Mouse (Mus musculus) lung, adult 2 months (tissue): ENCODE measurements around the gene Thsd4. TPM values are rescaled to one million over a fixed set of nuclear protein-coding genes. Genes with fewer than 3 reads are reported as not detected.
"Not testable (repeated sequence)": the region's sequence is repeated elsewhere in the genome, so short reads cannot be mapped to it uniquely, and the experiment has no call there.

Experiments
- DNase-seq: peaks from one replicate; pipeline ENCODE4 v3.0.0; 2022
- H3K4me1 ChIP-seq: fragments of 200-500 bp; 2 replicates; pipeline ENCODE4 v1.6.1; 2011; ENCODE audit warnings: low read length; ENCODE audit not compliant: control insufficient read depth, insufficient read depth
- H3K4me3 ChIP-seq: fragments of 200-500 bp; replicated peaks from 2 replicates; pipeline ENCODE3; 2011; ENCODE audit warnings: low read depth, mild to moderate bottlenecking, control low read depth, low read length; ENCODE audit errors: extremely low read depth
- CTCF ChIP-seq: fragments of 200-500 bp; IDR thresholded peaks from 2 replicates; pipeline ENCODE4 v1.5.1; 2011; ENCODE audit warnings: mild to moderate bottlenecking, low read length, control low read depth; ENCODE audit not compliant: insufficient read depth
- POLR2A ChIP-seq: fragments of 200-500 bp; IDR thresholded peaks from 2 replicates; pipeline ENCODE4 v1.6.1; 2011; ENCODE audit warnings: low read depth, mild to moderate bottlenecking, control low read depth, low read length, borderline replicate concordance; ENCODE audit errors: extremely low read depth
- WGBS: fragments of 180-500 bp; shearing (Covaris S2); methylation state at CpG from one replicate; pipeline ENCODE4 v1.1.7; 2018; 5-methylcytosine and 5-hydroxymethylcytosine counted together
- polyA plus RNA-seq: library from polyadenylated mRNA; depleted of rRNA; stranded (reverse); fragments of >200 nt; gene quantifications from 2 replicates; pipeline ENCODE4 v1.2.3, GENCODE M21; 2012

The Thsd4 gene
- polyA plus RNA-seq, 1 experiment = 27.2 TPM

GRCm38 (mm10) chr9:60176311-60176710, 345.5 kb downstream of the Thsd4 start:
- no peak overlapping the region for H3K4me3 ChIP-seq
- WGBS = 62% methylated on average over 3 of the region's 3 CpGs
- no peak for DNase-seq
- H3K4me1 ChIP-seq = no peaks in the 10 kb centered on the region
- TF ChIP-seq POLR2A = no peak
- TF ChIP-seq CTCF = no peak

- 50% methylated on average over 9 of the region's 9 CpGs for WGBS
- DNase-seq, H3K4me3 ChIP-seq, H3K4me1 ChIP-seq: not testable (repeated sequence)
These were observed 349.3 kb downstream of the Thsd4 start for GRCm38 (mm10) chr9:60172459-60173060.

DNA sequence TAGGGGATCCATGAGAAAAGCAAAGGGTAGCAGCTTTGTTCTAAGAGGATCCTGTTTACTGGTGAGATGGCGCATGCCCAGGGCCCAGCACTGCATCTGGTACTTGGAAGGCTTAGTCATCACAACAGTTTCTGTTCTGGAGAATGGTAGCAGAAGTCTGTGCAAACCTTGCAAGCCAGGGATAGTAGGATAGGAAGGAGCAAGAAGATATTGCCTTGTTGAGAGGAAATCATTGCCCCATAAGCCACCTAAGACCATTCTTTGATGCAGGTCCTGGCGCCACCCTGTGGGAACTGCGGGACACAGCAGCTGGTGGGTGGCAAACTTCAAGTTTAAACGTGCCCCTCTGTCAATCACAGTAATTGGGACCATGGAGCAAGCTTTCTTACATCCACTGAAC, 354.9 kb downstream of the Thsd4 start:
- H3K4me1 ChIP-seq = no peaks in the 10 kb centered on the region
- WGBS = 78% methylated on average over 4 of the region's 4 CpGs
- TF ChIP-seq CTCF (peak; percentile 28; the same call in 1 of the 2 replicates), POLR2A (no peak)
- no peak overlapping the region for H3K4me3 ChIP-seq
- DNase-seq = no peak

- no peaks in the 10 kb centered on the region for H3K4me1 ChIP-seq
- no peak for DNase-seq
- 22% methylated on average over 5 of the region's 5 CpGs for WGBS
- no peak overlapping the region for H3K4me3 ChIP-seq
- TF ChIP-seq POLR2A = no peak
- no peak for TF ChIP-seq CTCF
These were observed 361.0 kb downstream of the Thsd4 start for GRCm38 (mm10) chr9:60160855-60161254.

DNA sequence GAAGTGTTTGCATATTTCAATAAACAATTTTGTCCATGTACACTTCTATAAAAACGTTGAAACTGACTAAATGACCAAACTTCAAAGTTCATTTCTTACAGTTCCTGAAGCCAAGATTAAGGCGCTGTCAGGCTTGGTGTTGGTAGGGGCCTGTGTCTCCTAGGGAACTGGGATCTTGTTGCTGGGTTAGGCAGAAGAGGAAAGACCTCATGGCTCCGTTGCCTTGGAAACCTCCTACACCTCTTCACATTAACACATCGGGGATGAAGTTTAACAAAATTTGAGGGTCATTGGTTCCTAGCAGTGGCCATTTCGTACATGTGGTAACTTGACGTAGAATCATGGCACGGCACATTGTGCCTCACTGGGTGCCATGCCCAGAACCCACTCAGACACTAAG, 361.7 kb downstream of the Thsd4 start:
- DNase-seq = no peak
- no peak for TF ChIP-seq CTCF
- TF ChIP-seq POLR2A = no peak
- H3K4me3 ChIP-seq = no peak overlapping the region
- H3K4me1 ChIP-seq = no peaks in the 10 kb centered on the region
- WGBS = 72% methylated on average over 7 of the region's 7 CpGs

DNA sequence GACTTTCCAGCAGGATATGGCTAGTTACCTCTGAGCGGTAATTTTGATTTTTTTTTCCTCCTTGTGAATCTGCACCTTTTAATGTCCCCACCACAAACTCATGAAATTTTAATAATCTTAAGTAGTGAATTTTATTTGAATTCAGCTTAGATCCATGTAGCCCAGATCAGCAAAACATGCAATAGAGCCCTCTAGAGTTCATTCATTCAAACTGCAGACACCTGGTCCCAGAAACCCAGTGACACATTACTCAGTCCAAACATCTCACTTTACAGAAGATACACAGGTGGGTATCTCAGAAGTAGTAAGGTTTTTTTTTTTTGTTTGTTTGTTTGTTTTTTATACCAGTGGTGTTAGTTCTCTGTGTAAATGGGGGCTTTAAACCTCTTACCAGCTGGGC, 368.9 kb downstream of the Thsd4 start:
- Histone ChIP-seq H3K4me1 (no peaks in the 10 kb centered on the region; the same call in 1 of the 2 replicates), H3K4me3 (no peak overlapping the region)
- DNase-seq = no peak
- TF ChIP-seq CTCF (no peak), POLR2A (no peak)
- 95% methylated on average over 1 of the region's 1 CpGs for WGBS

DNA sequence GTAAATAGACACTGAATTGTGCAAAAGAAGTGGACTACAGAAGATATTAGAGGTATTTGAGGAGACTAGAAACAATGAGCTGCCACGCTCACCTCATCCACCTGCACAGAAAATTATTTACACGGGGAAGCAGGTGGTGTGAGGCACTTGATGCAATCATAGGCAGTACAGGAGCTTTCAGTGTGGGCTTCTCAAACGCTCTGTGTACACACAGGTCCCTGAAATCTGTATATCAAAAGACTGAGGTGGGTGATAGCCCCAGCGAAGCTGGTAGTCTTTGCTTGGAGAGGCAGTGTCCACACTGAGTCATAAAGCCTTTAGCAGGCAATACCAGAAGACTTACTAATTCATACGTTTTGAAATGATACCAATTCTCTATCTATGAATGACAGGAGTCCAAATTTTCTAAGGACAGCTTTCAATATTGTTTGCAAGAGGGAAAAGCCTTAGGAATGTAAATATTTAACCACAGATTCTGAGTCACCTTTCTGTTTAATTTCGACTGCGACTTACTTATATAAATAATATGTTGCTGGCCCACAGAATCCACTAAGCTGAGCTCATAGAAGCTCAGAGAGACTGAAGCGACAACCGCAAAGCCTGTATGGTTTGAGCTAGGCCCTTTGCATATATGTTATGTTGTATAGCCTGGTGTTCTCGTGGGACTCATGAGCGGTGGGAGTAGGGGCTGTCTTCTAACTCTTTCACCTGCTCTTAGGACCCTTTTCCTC, 369.8 kb downstream of the Thsd4 start:
- DNase-seq = no peak
- no peaks in the 10 kb centered on the region; the same call in 1 of the 2 replicates for H3K4me1 ChIP-seq
- H3K4me3 ChIP-seq = no peak overlapping the region
- WGBS = 62% methylated on average over 11 of the region's 11 CpGs
- no peak for TF ChIP-seq POLR2A

GRCm38 (mm10) chr9:60150511-60150910, 371.3 kb downstream of the Thsd4 start:
- TF ChIP-seq POLR2A = no peak
- no peak for TF ChIP-seq CTCF
- 75% methylated on average over 1 of the region's 1 CpGs for WGBS
- DNase-seq = no peak
- Histone ChIP-seq H3K4me3 (no peak overlapping the region), H3K4me1 (no peaks in the 10 kb centered on the region; the same call in 1 of the 2 replicates)

GRCm38 (mm10) chr9:60148988-60149387, 372.9 kb downstream of the Thsd4 start:
- Histone ChIP-seq H3K4me1 (no peaks in the 10 kb centered on the region; the same call in 1 of the 2 replicates), H3K4me3 (no peak overlapping the region)
- TF ChIP-seq POLR2A (no peak), CTCF (no peak)
- WGBS = 89% methylated on average over 7 of the region's 7 CpGs
- no peak for DNase-seq

GRCm38 (mm10) chr9:60147401-60147800, 374.4 kb downstream of the Thsd4 start:
- 75% methylated on average over 4 of the region's 4 CpGs for WGBS
- Histone ChIP-seq H3K4me3 (no peak overlapping the region), H3K4me1 (no peaks in the 10 kb centered on the region; the same call in 1 of the 2 replicates)
- TF ChIP-seq POLR2A (no peak), CTCF (no peak)
- DNase-seq = no peak
